Mouse (Mus musculus) spleen, postnatal 14 days (tissue): ENCODE measurements around the gene Acacb.

Experiments
- DNase-seq, 2 experiments: peaks; one replicate each; pipeline ENCODE4 v3.0.0; 2021 to 2022; ENCODE audit warnings: low spot score in 2 of 2

The Acacb gene

DNA sequence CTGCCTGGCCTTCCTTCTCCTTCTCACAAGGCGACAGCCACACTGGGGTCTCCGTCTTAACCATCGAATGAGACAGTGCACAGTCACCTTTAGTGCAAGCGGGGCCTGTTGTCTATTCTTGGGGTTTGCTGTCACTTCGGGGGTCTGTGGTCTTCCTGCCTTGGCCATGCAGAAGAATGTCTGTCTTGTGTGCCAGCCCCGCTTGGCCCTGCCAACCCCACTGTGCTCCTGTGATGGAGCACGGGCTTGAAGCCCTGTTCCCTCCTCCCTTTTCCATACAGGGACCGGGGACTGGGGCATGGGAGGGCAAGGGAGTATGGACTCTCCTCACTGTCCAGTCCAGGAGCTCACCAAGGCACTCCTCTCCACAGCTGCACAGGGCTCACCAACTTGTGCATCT, 118.5 kb downstream of the Acacb start:
- DNase-seq, result no peak

- no peak for DNase-seq
Measured at GRCm38 (mm10) chr5:114268646-114269045, 122.3 kb downstream of the Acacb start.

- no peak for DNase-seq
Measured at GRCm38 (mm10) chr5:114269499-114269898, 123.2 kb downstream of the Acacb start.

- DNase-seq, result no peak
Measured at GRCm38 (mm10) chr5:114269984-114270383, 123.6 kb downstream of the Acacb start.

- DNase-seq, result no peak
Measured at GRCm38 (mm10) chr5:114273693-114274402, 127.5 kb downstream of the Acacb start, which contains the start of gene Foxn4. Gene Foxn4 (minus strand): TSS chr5:114273807.

GRCm38 (mm10) chr5:114275339-114275738, 129.0 kb downstream of the Acacb start:
- no peak for DNase-seq

- DNase-seq, result no peak
Measured at GRCm38 (mm10) chr5:114275991-114276390, 129.7 kb downstream of the Acacb start.

DNA sequence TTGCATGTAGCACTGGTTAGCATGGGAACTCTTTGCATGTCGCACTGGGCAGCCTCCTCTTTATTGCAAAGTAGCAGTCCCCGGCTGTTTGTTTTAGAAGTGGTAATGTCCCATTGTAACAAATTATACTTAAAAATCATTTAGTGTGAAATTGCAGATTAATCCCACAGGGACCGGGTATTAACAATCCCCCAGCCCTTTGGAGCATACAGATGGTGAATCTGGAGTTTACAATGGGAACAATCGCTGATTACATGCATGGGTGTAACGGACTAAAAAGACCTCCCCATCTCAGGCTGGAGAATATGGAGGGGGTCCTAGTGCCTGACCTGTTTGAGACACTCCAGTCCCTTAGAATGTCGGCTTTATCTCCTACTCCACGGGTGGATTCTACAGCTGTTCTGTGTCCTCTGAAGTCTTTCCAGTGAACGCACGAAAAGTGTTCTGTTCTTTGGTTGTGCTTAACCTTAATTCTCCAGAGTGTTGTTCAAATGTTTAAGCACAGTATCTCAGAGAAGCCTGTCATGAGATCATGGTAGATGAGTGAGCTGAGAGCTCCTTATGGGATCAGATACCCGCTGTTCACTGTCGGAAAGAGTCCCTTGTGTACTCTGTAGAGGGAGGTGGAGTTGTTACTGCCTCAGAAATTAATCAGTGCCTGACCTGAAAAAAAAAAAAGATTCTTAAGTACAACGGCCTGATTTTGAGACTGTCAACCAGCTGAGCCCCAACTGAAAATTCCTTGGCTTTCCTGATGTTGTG, 133.2 kb downstream of the Acacb start:
- no peak for DNase-seq

- DNase-seq, result no peak
Measured at GRCm38 (mm10) chr5:114282346-114282745, 136.0 kb downstream of the Acacb start.

GRCm38 (mm10) chr5:114284604-114285397, 138.5 kb downstream of the Acacb start:
- DNase-seq, result no peak

GRCm38 (mm10) chr5:114285398-114285700, 139.0 kb downstream of the Acacb start:
- no peak for DNase-seq

GRCm38 (mm10) chr5:114286102-114286501, 139.8 kb downstream of the Acacb start:
- no peak for DNase-seq

- no peak for DNase-seq
Measured at GRCm38 (mm10) chr5:114286872-114287571, 140.7 kb downstream of the Acacb start.

DNA sequence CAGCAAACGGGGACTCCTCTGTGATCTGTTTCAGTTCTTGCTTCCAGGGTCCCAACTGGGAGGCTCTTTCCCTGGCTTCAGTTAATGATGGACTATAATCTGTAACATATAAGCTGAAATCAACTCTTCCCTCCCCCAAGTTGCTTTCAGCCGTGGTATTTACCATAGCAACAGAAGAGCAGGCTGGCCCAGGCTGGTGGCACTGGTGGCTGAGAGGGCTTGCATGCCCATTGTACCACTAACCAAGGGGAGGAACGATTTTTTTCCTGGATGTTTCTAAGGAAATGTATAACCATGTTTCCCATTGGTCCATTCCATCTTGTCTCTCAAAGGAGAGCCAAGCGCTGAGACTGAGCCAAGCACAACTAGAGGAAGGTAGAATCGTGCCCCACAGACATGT, 142.1 kb downstream of the Acacb start:
- no peak for DNase-seq

DNA sequence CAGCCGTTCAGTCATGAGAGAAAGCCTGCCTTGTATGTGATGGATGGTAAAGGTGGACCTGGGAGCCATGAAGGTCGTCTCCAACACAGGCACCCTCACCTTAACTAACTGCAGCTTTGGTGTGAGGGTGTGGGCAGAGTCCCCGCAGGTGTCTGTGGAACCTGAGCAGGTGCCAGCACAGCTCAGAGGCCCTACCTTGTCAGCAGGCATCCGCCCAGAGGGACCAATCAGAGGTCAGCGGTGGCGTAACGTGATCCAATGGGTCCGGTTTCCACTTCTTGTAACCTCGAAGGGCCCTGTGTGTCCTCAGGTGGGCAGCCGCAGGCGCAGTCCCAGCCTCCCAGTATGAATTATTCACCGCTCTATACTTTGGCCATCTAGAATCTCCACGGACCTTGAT, 142.5 kb downstream of the Acacb start, which contains the start of gene Myo1h:
TSS of gene Myo1h (plus strand) at position 293 of the 400 bp plus-strand sequence.
- DNase-seq, result no peak

GRCm38 (mm10) chr5:114290004-114290403, 143.7 kb downstream of the Acacb start:
- no peak for DNase-seq

GRCm38 (mm10) chr5:114296693-114297631, 150.6 kb downstream of the Acacb start:
- no peak for DNase-seq

GRCm38 (mm10) chr5:114298212-114298894, 152.0 kb downstream of the Acacb start:
- DNase-seq, result no peak

GRCm38 (mm10) chr5:114299156-114299855, 153.0 kb downstream of the Acacb start:
- DNase-seq, result no peak
